Mouse (Mus musculus) stomach, postnatal 0 days (tissue): Measurements from ENCODE around the gene Ciapin1. TPM values are rescaled to one million over a fixed set of nuclear protein-coding genes. Genes with fewer than 3 reads are reported as not detected.

Experiments used
- ATAC-seq: fragments of 200-750 bp; cut with Nextera tagmentation; 2 replicates; pipeline ENCODE4 v1.8.0; 2017; ENCODE audit not compliant: low FRiP score, low TSS enrichment
- DNase-seq: peaks from one replicate; pipeline ENCODE4 v3.0.0-alpha.2; 2016; ENCODE audit warnings: low spot score
- H3K27ac ChIP-seq: fragments of 300-500 bp; sonication (generic); replicated peaks from 2 replicates; pipeline ENCODE4 v1.5.1; 2014; ENCODE audit warnings: mild to moderate bottlenecking, control low read depth
- H3K27me3 ChIP-seq: fragments of 300-500 bp; sonication (generic); 2 replicates; pipeline ENCODE4 v1.6.1; 2014; ENCODE audit warnings: low read length; ENCODE audit not compliant: control insufficient read depth, insufficient read depth
- H3K36me3 ChIP-seq: fragments of 300-500 bp; sonication (generic); 2 replicates; pipeline ENCODE4 v1.6.1; 2014; ENCODE audit warnings: low read length, mixed read lengths; ENCODE audit not compliant: control insufficient read depth, insufficient read depth
- H3K4me1 ChIP-seq: fragments of 300-500 bp; sonication (generic); replicated peaks from 2 replicates; pipeline ENCODE4 v1.6.1; 2014; ENCODE audit warnings: antibody characterized with exemption; ENCODE audit not compliant: control insufficient read depth, insufficient read depth
- H3K4me2 ChIP-seq: fragments of 300-500 bp; sonication (generic); replicated peaks from 2 replicates; pipeline ENCODE4 v1.6.1; 2014; ENCODE audit warnings: low read depth, mild to moderate bottlenecking, control low read depth, moderate library complexity
- H3K4me3 ChIP-seq: fragments of 300-500 bp; sonication (generic); 2 replicates; pipeline ENCODE4 v1.5.1; 2014; ENCODE audit warnings: low read depth, low read length, control low read depth
- H3K9ac ChIP-seq: fragments of 300-500 bp; sonication (generic); 2 replicates; pipeline ENCODE4 v1.6.1; 2014; ENCODE audit warnings: mild to moderate bottlenecking, low read length, control low read depth, mixed read lengths
- H3K9me3 ChIP-seq: fragments of 300-500 bp; sonication (generic); 2 replicates; pipeline ENCODE4 v1.6.1; 2016; ENCODE audit warnings: low read length; ENCODE audit not compliant: control insufficient read depth
- CTCF ChIP-seq: IDR thresholded peaks from 2 replicates; pipeline ENCODE4 v1.5.1; 2016; ENCODE audit warnings: antibody characterized with exemption, low read depth, mild to moderate bottlenecking, moderate library complexity
- EP300 ChIP-seq: optimal IDR thresholded peaks from 2 replicates; pipeline ENCODE3; 2016; ENCODE audit warnings: antibody characterized with exemption
- WGBS: fragments of 180-500 bp; shearing (Covaris S2); extraction: QIAGEN DNeasy Blood & Tissue Kit; methylation state at CpG from one replicate; pipeline ENCODE4 v1.1.7; 2014; 5-methylcytosine and 5-hydroxymethylcytosine counted together
- polyA plus RNA-seq: library from polyadenylated mRNA; unstranded; fragments of >200 nt; fragmentation: Nextera tagmentation; extraction: Ambion mirVana; gene quantifications from 2 replicates; pipeline ENCODE4 v1.2.1, GENCODE M21; 2015

Ciapin1 gene
- polyA plus RNA-seq, 1 experiment from 2014 or later = 58.8 TPM

GRCm38 (mm10) chr8:94789256-94789955 lies 48.8 kb downstream of the Ciapin1 start:
- TF ChIP-seq CTCF (no peak), EP300 (no peak)
- Histone ChIP-seq H3K9ac (no peak overlapping the region), H3K27me3 (no peaks in the 10 kb centered on the region), H3K4me3 (no peak overlapping the region), H3K27ac (no peak overlapping the region), H3K4me1 (no peaks in the 10 kb centered on the region), H3K36me3 (no peaks in the 10 kb centered on the region), H3K9me3 (no peaks in the 10 kb centered on the region), H3K4me2 (no peak overlapping the region)
- DNase-seq = no peak
- ATAC-seq = no peak
- WGBS = 79% methylated on average over 10 of the region's 10 CpGs

DNA sequence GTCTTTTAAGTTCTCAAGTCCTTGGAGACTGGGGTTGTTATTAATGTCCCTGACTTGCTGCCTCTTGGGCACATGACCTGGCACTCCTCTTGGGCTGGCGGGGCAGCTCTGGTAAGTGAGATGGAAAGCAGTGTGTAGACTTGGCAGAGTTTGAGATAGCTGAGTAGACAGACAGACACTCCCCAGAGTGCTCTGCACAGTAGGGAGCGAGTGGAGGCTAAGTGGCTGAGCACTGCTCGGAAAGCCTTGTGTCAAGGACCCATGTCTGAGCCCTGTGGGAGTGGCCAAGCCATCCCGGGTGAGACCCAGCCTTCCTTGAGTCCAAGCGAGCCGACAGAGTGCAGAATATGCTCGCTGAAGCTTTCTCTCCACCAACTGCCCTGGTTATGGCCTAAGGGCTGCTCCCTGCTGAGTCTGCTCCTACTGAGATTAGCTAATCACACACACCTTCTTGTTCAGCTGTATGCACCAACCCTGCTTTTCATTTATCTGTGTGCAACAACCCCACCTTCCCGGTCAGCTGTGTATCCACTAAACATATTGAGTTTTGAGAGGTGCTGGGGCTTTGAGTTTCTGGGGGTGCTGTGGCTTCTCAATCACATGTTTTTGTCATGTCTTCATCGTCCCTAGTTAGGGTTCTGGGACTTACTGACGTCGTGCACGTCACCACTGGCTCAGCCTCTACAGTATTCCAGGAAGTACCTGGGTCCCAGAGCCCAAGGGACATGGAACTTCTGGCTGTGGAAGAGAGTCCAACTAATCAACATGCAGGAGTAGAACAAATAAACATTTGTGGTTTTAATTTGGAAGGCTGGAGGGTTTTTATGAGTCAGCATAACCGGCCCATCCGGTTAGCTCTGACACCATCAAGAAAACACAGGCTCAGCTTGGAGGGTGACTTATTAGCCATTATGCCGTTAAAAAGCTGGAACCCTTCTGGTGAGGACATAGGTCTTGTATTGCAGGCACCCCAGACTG lies 50.3 kb downstream of the Ciapin1 start:
- peak; percentile 76 for DNase-seq
- H3K4me2 ChIP-seq = 0 out of 2 replicates have a peak overlapping the region, but pooled peaks have one; percentile 20
- H3K27me3 ChIP-seq = no peaks in the 10 kb centered on the region
- H3K9ac ChIP-seq = 0 out of 2 replicates have a peak overlapping the region, but pooled peaks have one; percentile 27
- WGBS = 37% methylated on average over 15 of the region's 15 CpGs
- no peaks in the 10 kb centered on the region for H3K36me3 ChIP-seq
- H3K9me3 ChIP-seq = no peaks in the 10 kb centered on the region
- H3K27ac ChIP-seq = peak overlapping the region; percentile 84
- no peak overlapping the region for H3K4me3 ChIP-seq
- H3K4me1 ChIP-seq = no peaks in the 10 kb centered on the region
- ATAC-seq = peak; percentile 83
- TF ChIP-seq CTCF (no peak), EP300 (no peak)

- ATAC-seq (no peak), DNase-seq (no peak)
- no peak overlapping the region for H3K4me2 ChIP-seq
- H3K4me3 ChIP-seq = no peak overlapping the region
- WGBS = 63% methylated on average over 6 of the region's 6 CpGs
- H3K4me1 ChIP-seq = no peaks in the 10 kb centered on the region; the same call in 1 of the 2 replicates
- TF ChIP-seq CTCF (no peak), EP300 (no peak)
- H3K9ac ChIP-seq = no peak overlapping the region
- no peaks in the 10 kb centered on the region for H3K27me3 ChIP-seq
- H3K36me3 ChIP-seq = no peaks in the 10 kb centered on the region
- H3K27ac ChIP-seq = peak overlapping the region; percentile 36; the same call in 1 of the 2 replicates
- no peaks in the 10 kb centered on the region for H3K9me3 ChIP-seq
Measured at GRCm38 (mm10) chr8:94785995-94786595, 52.1 kb downstream of the Ciapin1 start.

DNA sequence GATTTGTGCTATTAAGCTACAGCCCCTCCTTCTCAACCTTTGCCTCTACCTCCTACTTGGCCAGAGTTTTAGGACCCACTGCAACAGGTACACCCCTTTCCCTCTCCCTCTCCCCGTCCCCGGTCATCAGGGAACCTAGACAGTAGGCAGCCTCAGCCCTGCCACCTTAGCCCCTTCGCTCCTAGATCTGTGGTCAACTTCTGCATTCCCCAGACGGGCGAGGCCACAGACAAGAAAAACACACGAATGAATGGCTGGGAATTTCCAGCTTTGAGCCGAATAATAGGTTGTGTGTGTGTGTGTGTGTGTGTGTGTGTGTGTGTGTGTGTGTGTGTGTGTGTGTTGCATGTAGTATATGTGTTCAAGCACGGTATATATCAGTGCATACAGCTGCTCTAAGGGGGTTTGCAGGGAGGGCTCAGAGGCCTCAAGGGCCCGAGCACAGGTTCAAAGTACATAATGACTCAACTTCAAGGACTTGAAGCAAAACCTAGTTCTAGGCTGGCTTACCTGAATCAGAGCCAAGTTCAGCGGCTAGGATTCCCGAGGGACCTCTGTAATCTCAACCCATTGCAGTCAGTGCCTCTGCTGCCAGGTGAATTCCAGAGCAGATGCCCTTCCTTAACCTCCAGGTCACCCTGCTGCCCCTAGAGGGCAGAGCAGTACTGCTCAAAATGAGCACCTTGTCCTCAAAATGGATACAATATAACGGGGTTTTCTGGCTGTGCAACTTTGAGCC lies 52.7 kb downstream of the Ciapin1 start:
- Histone ChIP-seq H3K27ac (peak overlapping the region; percentile 78), H3K4me1 (no peaks in the 10 kb centered on the region; the same call in 1 of the 2 replicates), H3K4me3 (no peak overlapping the region), H3K36me3 (no peaks in the 10 kb centered on the region), H3K9me3 (no peaks in the 10 kb centered on the region), H3K9ac (0 out of 2 replicates have a peak overlapping the region, but pooled peaks have one; percentile 4), H3K4me2 (no peak overlapping the region), H3K27me3 (no peaks in the 10 kb centered on the region)
- WGBS = 47% methylated on average over 12 of the region's 12 CpGs
- peak; percentile 74 for DNase-seq
- ATAC-seq = peak; percentile 56
- TF ChIP-seq EP300 = no peak
- peak; percentile 63 for TF ChIP-seq CTCF

GRCm38 (mm10) chr8:94783890-94784289 lies 54.3 kb downstream of the Ciapin1 start:
- H3K27ac ChIP-seq = no peak overlapping the region
- no peaks in the 10 kb centered on the region for H3K36me3 ChIP-seq
- 74% methylated on average over 4 of the region's 4 CpGs for WGBS
- TF ChIP-seq CTCF = no peak
- no peak for TF ChIP-seq EP300
- H3K4me3 ChIP-seq = no peak overlapping the region
- no peaks in the 10 kb centered on the region for H3K9me3 ChIP-seq
- no peaks in the 10 kb centered on the region; the same call in 1 of the 2 replicates for H3K4me1 ChIP-seq
- no peak for DNase-seq
- H3K4me2 ChIP-seq = no peak overlapping the region
- no peak for ATAC-seq
- no peaks in the 10 kb centered on the region for H3K27me3 ChIP-seq
- no peak overlapping the region for H3K9ac ChIP-seq
